Mouse (Mus musculus) embryonic fibroblast, embryonic 13.5 days (primary cell): ENCODE measurements at regions not wholly inside any gene's neighbourhood (a gene's known extent, or its start where the extent isn't known, plus 50 kb on each side); places are given as distances from the start of the nearest gene placed in this dataset.

ENCODE experiments used
- H3K27ac ChIP-seq: 2 replicates; pipeline ENCODE4 v1.5.1; 2012; ENCODE audit warnings: low read length, control low read depth, inconsistent platforms; ENCODE audit not compliant: insufficient read depth
- H3K4me1 ChIP-seq: 2 replicates; pipeline ENCODE4 v1.6.1; 2011; ENCODE audit warnings: low read length; ENCODE audit not compliant: control insufficient read depth, insufficient read depth
- H3K4me3 ChIP-seq: 2 replicates; pipeline ENCODE4 v1.5.1; 2011; ENCODE audit warnings: mild to moderate bottlenecking, control low read depth, low read length; ENCODE audit not compliant: insufficient read depth
- CTCF ChIP-seq: IDR thresholded peaks from 2 replicates; pipeline ENCODE4 v1.5.1; 2011; ENCODE audit warnings: mild to moderate bottlenecking, control low read depth, low read length, moderate library complexity, borderline replicate concordance; ENCODE audit not compliant: insufficient read depth
- POLR2A ChIP-seq: IDR thresholded peaks from 2 replicates; pipeline ENCODE4 v1.6.1; 2011; ENCODE audit warnings: low read depth, mild to moderate bottlenecking, control low read depth, low read length, moderate library complexity

DNA sequence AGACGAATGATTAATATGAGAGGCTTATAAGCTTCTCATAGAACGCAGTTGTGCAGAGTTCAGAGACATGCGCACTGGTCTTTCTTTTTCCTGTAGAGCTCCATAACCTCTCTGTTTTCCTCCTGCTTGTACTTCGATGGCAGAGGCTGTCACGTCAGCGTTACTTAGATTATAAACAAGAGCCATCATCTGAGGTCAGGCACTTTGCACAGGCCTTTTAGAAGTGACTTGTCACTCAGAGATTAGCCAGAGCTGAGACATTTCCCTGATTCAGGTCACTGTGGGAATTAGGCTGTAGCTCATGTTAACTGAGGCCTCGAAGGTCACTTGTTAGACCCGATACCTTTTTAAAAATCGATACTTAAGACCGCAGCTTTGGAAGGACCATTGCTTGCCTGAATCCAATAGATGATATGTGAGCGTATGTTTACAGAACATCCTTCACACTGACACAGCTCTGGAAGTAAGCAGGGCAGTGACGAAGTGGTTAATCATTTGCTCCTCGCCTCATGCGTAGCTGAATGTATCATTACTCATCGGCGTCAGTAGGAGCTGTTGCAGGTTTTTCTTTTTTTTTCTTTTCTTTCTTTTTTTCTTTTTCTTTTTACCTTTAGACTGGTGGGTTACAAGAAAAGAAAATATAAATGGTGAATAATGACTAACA lies 193.9 kb upstream of the Cdh6 start:
- no peak overlapping the region for H3K4me3 ChIP-seq
- peaks cover 7% of the 10 kb centered on the region for H3K4me1 ChIP-seq
- TF ChIP-seq POLR2A (no peak), CTCF (no peak)
- H3K27ac ChIP-seq: no peak overlapping the region; the same call in 1 of the 2 replicates

DNA sequence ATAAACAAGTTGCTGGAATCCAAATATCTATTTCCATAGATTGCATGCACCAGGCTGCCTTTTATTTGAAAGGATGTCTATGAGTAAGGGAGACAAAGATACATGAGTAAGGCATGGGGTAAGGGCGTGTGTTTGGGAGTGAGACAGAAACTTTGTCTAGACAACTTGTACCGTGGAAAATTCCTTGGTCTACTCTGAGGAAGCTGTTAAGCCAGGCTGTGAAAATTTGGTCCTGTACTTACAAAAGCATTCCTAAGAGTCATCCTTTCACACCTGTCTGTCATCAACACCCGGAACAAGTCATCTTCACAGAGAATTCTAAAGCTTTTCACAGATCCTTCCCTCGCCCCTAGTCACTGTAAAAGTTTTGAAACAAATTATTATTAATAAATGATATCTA lies 193.1 kb upstream of the Cdh6 start:
- H3K4me1 ChIP-seq: peaks cover 7% of the 10 kb centered on the region
- no peak overlapping the region for H3K27ac ChIP-seq
- no peak overlapping the region for H3K4me3 ChIP-seq
- TF ChIP-seq POLR2A: no peak
- no peak for TF ChIP-seq CTCF

DNA sequence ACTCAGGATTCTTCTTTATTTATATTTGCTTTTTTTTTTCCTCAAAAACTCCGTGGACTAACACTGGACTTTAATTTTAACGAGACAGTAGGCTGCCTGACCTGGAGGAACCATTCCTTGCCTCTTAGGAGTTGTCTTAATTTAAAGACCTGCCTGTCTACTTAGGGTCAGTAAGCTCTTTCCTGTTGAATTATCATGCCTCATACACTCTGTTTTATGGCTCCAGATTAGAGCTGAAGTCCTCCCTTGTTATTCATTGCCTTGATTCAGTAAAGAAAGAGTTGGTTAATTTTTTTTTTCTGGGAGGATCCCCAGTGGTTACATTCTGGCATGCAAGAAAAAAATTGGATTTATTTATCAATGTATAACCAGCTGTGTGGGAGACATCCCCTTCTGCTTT lies 187.3 kb upstream of the Cdh6 start:
- Histone ChIP-seq H3K4me3 (no peak overlapping the region), H3K27ac (no peak overlapping the region), H3K4me1 (no peaks in the 10 kb centered on the region)
- no peak for TF ChIP-seq CTCF

DNA sequence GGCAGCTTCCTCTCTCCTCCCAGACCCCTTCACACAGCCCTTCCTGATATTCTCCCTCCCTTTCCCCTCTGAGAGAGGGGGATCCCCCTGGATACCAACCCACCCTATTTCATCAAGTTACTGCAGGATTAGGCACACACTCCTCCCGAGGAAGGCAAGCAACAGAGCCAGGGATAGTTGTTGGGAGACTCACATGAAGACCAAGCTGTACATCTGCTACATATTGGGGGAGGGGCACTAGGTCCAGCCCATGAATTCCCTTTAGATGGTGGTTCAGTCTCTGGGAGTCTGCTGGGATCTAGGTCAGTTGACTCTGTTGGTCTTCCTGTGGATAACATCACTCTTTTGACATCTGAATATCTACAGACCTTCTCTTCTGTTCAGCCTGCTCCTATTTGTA lies 185.6 kb upstream of the Cdh6 start:
- no peak overlapping the region for H3K4me3 ChIP-seq
- TF ChIP-seq POLR2A (no peak), CTCF (no peak)
- no peaks in the 10 kb centered on the region for H3K4me1 ChIP-seq
- H3K27ac ChIP-seq: no peak overlapping the region

DNA sequence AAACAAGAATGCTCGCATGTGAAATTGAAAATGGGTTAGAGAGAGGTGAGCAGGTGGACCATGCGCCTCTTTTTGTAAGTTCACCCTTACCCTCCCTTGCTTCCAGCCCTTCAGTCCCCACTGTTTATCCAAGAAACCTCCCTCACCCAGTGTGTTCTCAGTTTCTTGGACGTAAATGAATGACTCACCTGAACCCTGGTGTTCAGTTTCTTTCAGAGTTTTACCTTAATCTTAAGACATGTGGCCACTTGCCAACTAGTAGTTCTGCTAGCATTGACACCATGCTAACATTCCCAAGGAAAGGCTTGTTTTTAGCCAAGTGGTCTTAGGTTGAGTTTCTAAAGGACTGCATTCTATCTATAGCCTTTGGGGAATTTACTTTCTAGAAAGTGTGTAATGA lies 176.8 kb upstream of the Cdh6 start:
- Histone ChIP-seq H3K4me3 (no peak overlapping the region), H3K4me1 (no peaks in the 10 kb centered on the region), H3K27ac (no peak overlapping the region)
- TF ChIP-seq CTCF: no peak
- TF ChIP-seq POLR2A: no peak

DNA sequence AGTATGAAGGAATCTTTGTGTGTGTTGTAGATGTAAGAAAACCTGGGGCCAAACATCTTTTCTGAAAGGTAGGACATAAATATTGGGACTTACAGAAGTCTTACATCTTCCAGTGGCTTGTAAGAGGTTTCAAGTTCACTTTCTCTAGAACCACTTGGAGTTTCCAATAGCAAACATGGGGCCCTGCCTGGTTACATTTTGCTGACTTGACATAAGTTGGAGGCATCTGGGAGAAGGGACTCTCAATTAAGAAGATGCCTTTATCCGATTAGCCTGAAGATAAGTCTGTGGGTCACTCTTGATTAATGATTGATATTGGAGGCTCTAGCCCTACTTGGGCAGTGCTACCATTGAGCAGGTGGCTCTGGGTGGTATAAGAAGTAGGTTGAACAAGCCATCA lies 162.9 kb upstream of the Cdh6 start:
- no peak overlapping the region for H3K27ac ChIP-seq
- H3K4me1 ChIP-seq: no peaks in the 10 kb centered on the region
- H3K4me3 ChIP-seq: no peak overlapping the region
- TF ChIP-seq CTCF (no peak), POLR2A (no peak)

DNA sequence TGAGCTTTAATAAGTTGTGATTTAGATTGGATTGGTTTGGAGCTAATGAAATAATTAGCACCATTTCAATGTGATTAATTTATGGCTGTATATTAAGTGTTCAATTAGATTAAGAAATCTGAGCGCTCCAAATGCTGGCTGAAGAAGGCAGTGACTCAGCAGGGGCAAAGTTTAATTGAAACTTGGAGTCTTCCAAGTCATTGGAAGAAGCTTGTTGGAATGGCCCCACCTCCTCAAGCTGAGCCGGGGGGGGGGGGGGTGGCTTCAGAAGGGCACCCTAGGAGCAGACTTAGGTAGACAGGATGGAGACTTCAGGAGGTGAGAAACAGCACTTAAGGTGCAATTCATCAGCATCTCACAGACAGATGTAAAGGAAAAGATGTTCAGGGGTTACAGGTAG lies 151.0 kb upstream of the Cdh6 start:
- TF ChIP-seq POLR2A (no peak), CTCF (no peak)
- Histone ChIP-seq H3K4me1 (no peaks in the 10 kb centered on the region), H3K27ac (no peak overlapping the region), H3K4me3 (no peak overlapping the region)

DNA sequence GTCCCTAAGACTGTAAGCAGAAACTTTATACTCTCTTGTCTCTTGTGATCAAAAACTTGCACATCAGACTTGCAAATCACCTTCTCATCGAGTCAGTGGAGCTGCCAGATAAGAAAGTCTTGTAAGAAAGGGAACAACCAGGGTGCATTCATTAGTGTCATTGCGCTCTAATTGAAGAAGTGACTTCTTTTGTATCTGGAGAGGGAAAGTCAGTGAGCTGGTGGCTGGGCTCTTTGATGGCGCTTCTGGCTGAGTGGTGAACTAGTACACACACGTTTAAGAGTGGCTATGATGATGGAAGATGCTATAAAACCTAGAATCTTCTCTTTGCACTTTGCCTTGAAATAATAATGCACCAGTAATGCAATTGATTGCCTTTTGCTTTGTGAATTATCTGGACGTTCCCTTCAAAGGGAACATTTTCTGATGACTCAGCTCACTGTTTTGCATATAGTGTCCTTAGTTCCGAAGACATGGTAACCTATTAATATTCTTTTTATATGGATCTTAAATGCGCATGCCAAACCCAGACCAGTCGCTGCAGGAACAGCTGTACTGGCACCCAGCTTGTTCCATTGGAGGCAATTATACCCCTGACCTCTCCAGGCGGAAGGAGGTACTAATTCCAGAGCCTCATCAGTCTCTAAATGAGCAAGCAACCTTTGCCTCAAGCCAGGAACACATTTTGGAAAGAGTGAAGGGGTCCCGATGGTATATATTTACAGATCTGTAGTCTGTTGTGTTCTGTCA lies 147.3 kb upstream of the Cdh6 start:
- Histone ChIP-seq H3K27ac (no peak overlapping the region), H3K4me3 (no peak overlapping the region), H3K4me1 (no peaks in the 10 kb centered on the region)
- TF ChIP-seq CTCF (no peak), POLR2A (no peak)

DNA sequence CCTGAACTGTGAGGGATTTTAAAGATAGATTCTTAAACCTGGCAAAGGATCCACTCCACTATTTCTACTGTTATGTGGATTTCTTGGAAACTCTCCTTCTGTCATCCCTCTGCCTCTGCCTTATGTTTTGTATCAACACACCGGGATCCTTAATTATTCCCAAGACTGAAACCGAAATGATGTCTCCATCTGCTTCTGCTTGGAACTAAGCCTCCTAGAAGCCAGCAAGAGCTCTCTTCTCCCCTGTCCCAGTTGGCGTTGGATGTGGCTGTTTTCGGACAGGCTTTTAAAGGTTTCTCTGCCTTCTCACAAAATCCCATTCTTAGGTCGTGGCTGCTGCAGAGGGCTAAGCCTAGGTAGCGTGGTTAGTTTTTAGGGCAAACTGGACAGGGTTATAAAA lies 131.1 kb upstream of the Cdh6 start:
- no peak overlapping the region for H3K4me3 ChIP-seq
- H3K27ac ChIP-seq: no peak overlapping the region
- H3K4me1 ChIP-seq: no peaks in the 10 kb centered on the region
- TF ChIP-seq POLR2A: no peak
- TF ChIP-seq CTCF: no peak

DNA sequence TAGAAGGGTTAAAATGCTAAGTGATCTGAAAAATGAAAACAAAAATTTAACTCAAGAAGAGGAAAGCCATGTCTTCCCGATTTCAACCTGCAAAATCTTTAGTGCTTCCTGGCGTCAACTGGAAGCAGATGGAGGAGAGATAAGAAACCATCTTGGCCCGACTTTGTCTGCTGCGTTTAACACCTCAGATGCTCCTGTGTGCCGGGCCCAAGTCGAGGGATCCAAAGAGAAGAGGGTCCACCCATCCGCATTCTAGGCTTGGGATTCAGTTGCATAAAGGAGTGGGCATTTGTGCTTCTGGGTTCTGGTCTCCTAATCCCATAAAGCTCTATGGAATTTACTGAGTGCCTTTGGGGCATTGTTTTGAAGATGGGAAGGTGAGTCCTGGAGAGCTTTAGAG lies 130.0 kb upstream of the Cdh6 start:
- Histone ChIP-seq H3K4me1 (no peaks in the 10 kb centered on the region), H3K4me3 (no peak overlapping the region), H3K27ac (no peak overlapping the region)
- no peak for TF ChIP-seq CTCF
- no peak for TF ChIP-seq POLR2A
